Comparison of ENCODE assay signal across 12 mouse cellular contexts in the genomic region with DNA sequence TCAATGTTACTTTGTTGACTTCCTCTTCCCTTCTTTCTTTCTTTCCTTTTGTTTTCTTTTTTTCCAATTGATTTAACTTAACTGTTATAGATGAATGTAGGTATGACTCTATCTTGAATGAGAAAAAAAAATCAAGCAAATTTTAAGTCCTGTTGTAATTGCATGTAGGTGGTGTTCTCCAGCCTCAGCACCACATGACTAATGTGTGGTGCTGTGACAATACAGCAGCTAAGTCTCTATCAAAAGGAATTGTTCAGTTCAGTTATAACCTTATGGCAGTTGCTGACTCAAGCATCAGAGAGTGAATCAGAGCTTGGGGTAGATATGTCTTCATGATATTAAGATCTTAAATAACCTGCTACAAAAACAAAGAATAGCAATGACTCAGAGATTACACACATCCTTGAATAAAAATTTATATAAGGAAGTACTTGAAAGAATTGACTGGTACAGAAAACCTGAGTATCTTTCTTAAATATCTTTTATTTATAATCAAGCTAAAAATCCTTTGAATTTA.
"Had no signal": no experiment of that assay in that cellular context is flagged by ENCODE, and none has a peak within 500 bp of the region (broad histone marks: within the 10 kb centered on the region; RNA-seq: fewer than 3 reads in every experiment).

No protein-coding gene starts in this region.

- DNase-seq: gastrocnemius, adult 2 months; gastrocnemius, postnatal 10 days; gastrocnemius, postnatal 25 days; heart, adult 18-20 months; heart, postnatal 14 days; heart, postnatal 36 days; kidney, adult 18-20 months; kidney, adult 8-10 months; kidney, postnatal 10 days; kidney, postnatal 25 days; kidney, postnatal 4 days; liver had no signal
